Mouse (Mus musculus) neural tube, embryonic 11.5 days (tissue): ENCODE results near the gene Nutf2. TPM values are rescaled to one million over a fixed set of nuclear protein-coding genes. Genes with fewer than 3 reads are reported as not detected.
A peak's percentile ranks its signal among the peaks of the same experiment; 100 is the strongest.

Experiments used
- ATAC-seq: fragments of 200-750 bp; cut with Nextera tagmentation; 2 replicates; pipeline ENCODE4 v1.8.0; 2017; ENCODE audit warnings: moderate number of reproducible peaks, mild to moderate bottlenecking, moderate TSS enrichment, moderate library complexity; ENCODE audit not compliant: insufficient read depth, low FRiP score, low TSS enrichment
- DNase-seq: peaks from one replicate; pipeline ENCODE4 v3.0.0-alpha.2; 2015; ENCODE audit warnings: low spot score
- H3K27ac ChIP-seq: fragments of 300-500 bp; sonication (generic); 2 replicates; pipeline ENCODE4 v1.5.1; 2014; ENCODE audit warnings: low read depth, mild to moderate bottlenecking, low read length
- H3K27me3 ChIP-seq: fragments of 300-500 bp; sonication (generic); 2 replicates; pipeline ENCODE4 v1.6.1; 2014; ENCODE audit warnings: mild to moderate bottlenecking, low read length, mixed read lengths; ENCODE audit not compliant: control insufficient read depth, insufficient read depth
- H3K36me3 ChIP-seq: fragments of 300-500 bp; sonication (generic); 2 replicates; pipeline ENCODE4 v1.6.1; 2014; ENCODE audit warnings: mild to moderate bottlenecking, low read length, moderate library complexity, mixed read lengths; ENCODE audit not compliant: control insufficient read depth, insufficient read depth
- H3K4me1 ChIP-seq: fragments of 300-500 bp; sonication (generic); 2 replicates; pipeline ENCODE4 v1.6.1; 2014; ENCODE audit warnings: low read length, mixed read lengths; ENCODE audit not compliant: control insufficient read depth, insufficient read depth
- H3K4me2 ChIP-seq: fragments of 300-500 bp; sonication (generic); 2 replicates; pipeline ENCODE4 v1.6.1; 2014; ENCODE audit warnings: low read depth, mild to moderate bottlenecking, moderate library complexity
- H3K4me3 ChIP-seq: fragments of 300-500 bp; sonication (generic); 2 replicates; pipeline ENCODE4 v1.5.1; 2014; ENCODE audit warnings: low read depth, low read length
- H3K9ac ChIP-seq: fragments of 300-500 bp; sonication (generic); 2 replicates; pipeline ENCODE4 v1.6.1; 2014; ENCODE audit warnings: mild to moderate bottlenecking, low read length
- H3K9me3 ChIP-seq: fragments of 300-500 bp; sonication (generic); 2 replicates; pipeline ENCODE4 v1.6.1; 2016; ENCODE audit warnings: low read length; ENCODE audit not compliant: control insufficient read depth
- WGBS: fragments of 180-500 bp; shearing (Covaris S2); extraction: QIAGEN DNeasy Blood & Tissue Kit; methylation state at CpG from one replicate; pipeline ENCODE4 v1.1.7; 2014; 5-methylcytosine and 5-hydroxymethylcytosine counted together
- polyA plus RNA-seq: library from polyadenylated mRNA; unstranded; fragments of >200 nt; fragmentation: Nextera tagmentation; extraction: Ambion mirVana; gene quantifications from 2 replicates; pipeline ENCODE4 v1.2.1, GENCODE M21; 2014

Gene Nutf2
- polyA plus RNA-seq, 1 experiment from 2014 or later, result 344 TPM

DNA sequence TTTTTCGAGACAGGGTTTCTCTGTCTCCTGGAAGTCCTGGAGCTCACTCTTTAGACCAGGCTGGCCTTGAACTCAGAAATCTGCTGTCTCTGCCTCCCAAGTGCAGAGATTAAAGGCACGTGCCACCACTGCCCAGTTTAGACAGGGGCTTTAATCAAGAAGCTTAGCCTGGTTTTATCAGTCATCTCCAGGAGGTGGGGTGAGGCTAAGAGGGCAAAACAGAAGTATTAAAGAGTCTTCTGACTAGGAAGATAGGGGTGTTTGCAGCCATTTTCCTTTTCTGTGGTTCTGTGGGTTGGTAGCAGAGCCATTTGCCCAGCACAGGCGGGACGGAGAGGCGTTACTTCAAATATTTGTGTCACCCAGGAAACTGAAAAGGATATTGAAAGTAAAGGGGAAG is 1.1 kb upstream of the Nutf2 start:
- peak overlapping the region; percentile 30 for H3K4me2 ChIP-seq
- ATAC-seq, result no peak
- H3K27ac ChIP-seq, result no peak overlapping the region
- no peaks in the 10 kb centered on the region for H3K9me3 ChIP-seq
- H3K4me3 ChIP-seq, result no peak overlapping the region; the same call in 1 of the 2 replicates
- H3K9ac ChIP-seq, result no peak overlapping the region
- no peaks in the 10 kb centered on the region for H3K27me3 ChIP-seq
- 78% methylated on average over 5 of the region's 5 CpGs for WGBS
- H3K4me1 ChIP-seq, result peaks cover 34% of the 10 kb centered on the region
- no peak for DNase-seq
- no peaks in the 10 kb centered on the region; the same call in 1 of the 2 replicates for H3K36me3 ChIP-seq

DNA sequence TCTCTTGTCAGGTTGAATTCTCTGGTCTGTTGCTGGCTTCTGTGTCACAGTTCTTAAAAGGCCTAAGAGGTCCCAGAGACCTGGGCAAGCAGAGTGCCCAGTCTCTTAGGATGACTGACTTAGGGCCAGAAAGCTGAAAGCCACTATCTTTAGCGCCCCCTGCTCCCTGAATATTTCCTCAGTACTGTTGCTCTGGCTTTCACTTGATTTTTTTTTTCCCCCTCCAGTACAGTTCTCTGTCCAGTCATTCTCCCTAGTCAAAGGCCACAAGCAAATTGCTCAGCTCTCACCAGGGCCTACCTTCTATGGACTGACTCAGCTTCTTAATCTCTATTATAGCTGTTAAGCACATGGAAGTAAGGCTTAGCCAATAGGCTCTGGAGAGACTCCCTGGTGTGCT is 1.6 kb downstream of the Nutf2 start:
- Histone ChIP-seq H3K4me3 (peak overlapping the region; percentile 97), H3K27me3 (no peaks in the 10 kb centered on the region), H3K36me3 (peaks cover 2% of the 10 kb centered on the region; the same call in 1 of the 2 replicates), H3K4me1 (peaks cover 24% of the 10 kb centered on the region), H3K9me3 (no peaks in the 10 kb centered on the region), H3K9ac (peak overlapping the region; percentile 96), H3K4me2 (peak overlapping the region; percentile 90), H3K27ac (no peak overlapping the region)
- no peak for DNase-seq
- ATAC-seq, result no peak
- 5% methylated on average over 1 of the region's 1 CpGs for WGBS

DNA sequence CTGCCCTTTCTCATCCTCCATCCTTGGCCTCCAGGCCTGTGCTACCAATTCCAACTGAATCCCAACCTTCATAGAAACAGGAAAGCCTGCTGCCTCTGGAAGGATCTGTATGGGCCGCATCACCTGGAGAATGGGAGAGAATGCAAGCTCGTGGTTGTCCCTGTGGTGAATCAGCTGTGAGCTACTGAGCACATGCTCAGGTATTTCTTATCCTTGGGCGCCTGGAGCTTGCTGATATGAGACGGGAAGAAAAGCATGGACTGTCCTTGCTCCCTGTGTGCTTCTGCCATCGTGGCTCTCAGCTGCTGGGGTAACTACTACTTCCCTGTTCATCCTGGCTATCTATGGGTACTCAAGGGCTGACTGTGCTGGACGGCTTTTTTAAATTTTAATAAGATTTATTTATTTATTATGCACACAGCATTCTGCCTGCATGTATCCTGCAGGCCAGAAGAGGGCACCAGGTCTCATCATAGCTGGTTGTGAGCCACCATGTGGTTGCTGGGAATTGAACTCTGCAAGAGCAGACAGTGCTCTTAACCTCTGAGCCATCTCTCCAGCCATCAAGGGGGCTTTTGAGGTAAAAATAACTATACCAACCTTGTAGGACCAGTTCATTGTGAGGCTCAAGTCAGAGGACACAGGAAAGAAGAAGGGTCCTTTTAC is 6.1 kb downstream of the Nutf2 start:
- peaks cover 12% of the 10 kb centered on the region; the same call in 1 of the 2 replicates for H3K36me3 ChIP-seq
- no peaks in the 10 kb centered on the region for H3K9me3 ChIP-seq
- no peak overlapping the region for H3K9ac ChIP-seq
- no peaks in the 10 kb centered on the region for H3K27me3 ChIP-seq
- 88% methylated on average over 6 of the region's 6 CpGs for WGBS
- DNase-seq, result no peak
- H3K4me2 ChIP-seq, result no peak overlapping the region
- H3K27ac ChIP-seq, result no peak overlapping the region
- H3K4me3 ChIP-seq, result no peak overlapping the region
- H3K4me1 ChIP-seq, result peaks cover 10% of the 10 kb centered on the region
- no peak for ATAC-seq

DNA sequence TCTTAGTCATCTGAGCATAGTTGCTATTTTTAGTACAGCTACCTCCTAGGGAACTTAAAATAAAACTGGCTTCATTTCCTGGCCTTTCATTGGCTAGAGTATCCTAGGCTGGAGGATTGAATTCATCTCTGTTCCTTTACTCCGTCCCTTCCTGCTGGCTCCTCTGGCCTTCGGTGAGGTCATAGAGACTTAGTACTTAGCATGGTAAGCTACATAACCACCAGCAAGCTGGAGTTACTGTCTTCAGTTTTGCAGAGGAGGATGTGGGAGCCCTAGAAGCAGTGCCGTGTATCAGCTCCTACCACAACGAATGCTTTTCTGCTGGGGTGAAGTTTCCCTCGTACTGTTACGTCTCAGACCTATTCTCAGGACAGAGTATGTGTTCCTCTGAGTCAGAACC is 13.9 kb downstream of the Nutf2 start:
- H3K4me1 ChIP-seq, result no peaks in the 10 kb centered on the region
- H3K9ac ChIP-seq, result no peak overlapping the region
- H3K27ac ChIP-seq, result no peak overlapping the region
- no peaks in the 10 kb centered on the region for H3K9me3 ChIP-seq
- H3K4me3 ChIP-seq, result no peak overlapping the region
- 90% methylated on average over 6 of the region's 6 CpGs for WGBS
- DNase-seq (no peak), ATAC-seq (no peak)
- H3K27me3 ChIP-seq, result no peaks in the 10 kb centered on the region
- peaks cover 19% of the 10 kb centered on the region for H3K36me3 ChIP-seq
- no peak overlapping the region for H3K4me2 ChIP-seq

DNA sequence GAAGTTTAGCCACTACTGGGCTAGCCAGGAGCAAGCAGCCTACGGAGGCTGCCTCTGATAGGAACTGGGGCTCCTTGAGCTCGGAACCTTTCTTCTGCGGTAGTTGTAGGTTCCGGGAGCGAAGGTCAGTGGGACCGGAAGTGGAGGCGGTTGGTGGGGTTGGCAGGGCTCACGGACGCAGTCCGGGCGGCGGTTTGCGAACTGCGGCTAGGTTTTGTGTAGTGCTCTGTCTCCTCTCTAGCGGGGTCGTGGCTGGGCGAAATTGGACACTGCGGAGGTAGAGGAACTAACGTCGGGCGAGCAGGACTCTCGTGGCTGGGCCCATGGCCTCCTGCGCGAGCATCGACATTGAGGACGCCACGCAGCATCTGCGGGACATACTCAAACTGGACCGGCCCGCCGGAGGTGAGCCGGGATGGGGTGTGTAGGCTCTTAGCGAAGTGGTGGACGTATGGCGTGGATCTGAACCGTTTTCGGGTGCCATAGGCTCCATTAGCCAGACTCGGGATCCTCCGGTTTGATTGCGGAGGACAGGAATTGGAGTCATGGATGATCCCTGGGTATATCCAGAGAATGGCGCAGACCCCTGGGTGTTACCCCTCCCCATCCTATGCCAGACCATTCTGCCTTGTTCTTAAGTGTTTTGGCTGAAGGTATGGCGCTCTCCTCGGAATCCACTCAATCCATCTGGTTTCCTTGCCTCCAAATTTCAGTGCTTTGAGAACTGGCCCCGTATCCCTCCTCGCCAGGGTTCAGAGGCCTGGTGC is 20.6 kb downstream of the Nutf2 start, which contains the start of gene Edc4:
Edc4 (plus strand) TSS at position 128 of the 767 bp plus-strand sequence.
- under 1% methylated on average over 45 of the region's 45 CpGs for WGBS
- ATAC-seq, result peak; percentile 83
- H3K27ac ChIP-seq, result no peak within 1 kb of the TSS

DNA sequence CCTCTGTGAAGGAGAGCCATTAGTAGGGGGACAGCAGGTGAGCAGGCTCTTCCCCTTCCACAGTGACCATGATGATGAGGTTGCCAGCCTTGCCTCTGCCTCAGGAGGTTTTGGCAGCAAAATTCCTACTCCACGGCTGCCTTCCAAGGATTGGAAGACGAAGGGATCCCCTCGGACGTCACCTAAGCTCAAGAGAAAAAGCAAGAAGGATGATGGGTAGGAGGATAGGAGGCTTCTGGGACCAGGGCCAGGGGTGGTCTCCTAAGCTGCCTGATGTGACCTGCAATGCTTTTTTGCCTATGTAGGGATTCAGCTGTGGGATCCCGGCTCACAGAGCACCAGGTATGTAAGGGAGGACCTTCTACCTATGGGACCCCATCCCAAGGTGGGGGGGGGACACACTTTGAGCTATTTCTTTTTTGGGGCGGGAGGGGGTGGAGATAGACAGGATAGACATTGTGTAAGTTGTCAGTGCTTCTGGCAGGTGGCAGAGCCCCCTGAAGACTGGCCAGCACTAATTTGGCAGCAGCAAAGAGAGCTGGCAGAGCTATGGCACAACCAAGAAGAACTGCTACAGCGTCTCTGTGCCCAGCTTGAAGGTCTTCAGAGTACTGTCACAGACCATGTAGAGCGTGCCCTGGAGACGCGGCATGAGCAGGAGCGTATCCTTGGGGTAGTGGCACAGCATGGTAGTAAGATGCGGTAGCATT is 29.5 kb downstream of the Nutf2 start:
- no peaks in the 10 kb centered on the region for H3K9me3 ChIP-seq
- no peak overlapping the region for H3K4me2 ChIP-seq
- 93% methylated on average over 12 of the region's 12 CpGs for WGBS
- no peak overlapping the region for H3K27ac ChIP-seq
- DNase-seq (no peak), ATAC-seq (no peak)
- peaks cover 51% of the 10 kb centered on the region for H3K36me3 ChIP-seq
- no peak overlapping the region for H3K4me3 ChIP-seq
- H3K27me3 ChIP-seq, result no peaks in the 10 kb centered on the region
- peaks cover 3% of the 10 kb centered on the region; the same call in 1 of the 2 replicates for H3K4me1 ChIP-seq
- no peak overlapping the region for H3K9ac ChIP-seq

More for the DNA sequence above, 20.6 kb downstream of the Nutf2 start, which contains the start of gene Edc4:
- Histone ChIP-seq H3K9ac (peak within 1 kb of the TSS; percentile 94), H3K4me3 (peak within 1 kb of the TSS; percentile 95), H3K4me1 (peaks cover 10% of the 10 kb centered on the region), H3K9me3 (no peaks in the 10 kb centered on the region), H3K4me2 (peak within 1 kb of the TSS; percentile 76), H3K27me3 (no peaks in the 10 kb centered on the region), H3K36me3 (peaks cover 27% of the 10 kb centered on the region)
- peak; percentile 85 for DNase-seq

DNA sequence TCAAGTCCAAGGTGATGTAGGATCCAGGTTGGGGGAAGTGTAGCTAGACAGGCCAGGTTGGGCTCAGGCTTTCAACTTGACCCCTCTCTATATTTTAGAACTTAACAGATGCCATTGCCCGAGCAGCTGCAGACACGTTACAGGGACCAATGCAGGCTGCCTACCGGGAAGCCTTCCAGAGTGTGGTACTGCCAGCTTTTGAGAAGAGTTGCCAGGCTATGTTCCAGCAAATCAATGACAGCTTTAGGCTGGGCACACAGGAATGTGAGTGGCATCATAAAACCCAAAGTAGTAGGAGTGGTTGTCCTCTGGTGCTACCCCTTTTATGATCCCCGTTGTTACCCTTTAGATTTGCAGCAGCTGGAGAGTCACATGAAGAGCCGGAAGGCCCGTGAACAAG is 30.5 kb downstream of the Nutf2 start:
- ATAC-seq (no peak), DNase-seq (no peak)
- Histone ChIP-seq H3K4me3 (no peak overlapping the region), H3K36me3 (peaks cover 42% of the 10 kb centered on the region), H3K4me2 (no peak overlapping the region), H3K9ac (no peak overlapping the region), H3K4me1 (peaks cover 3% of the 10 kb centered on the region; the same call in 1 of the 2 replicates), H3K27ac (no peak overlapping the region), H3K9me3 (no peaks in the 10 kb centered on the region), H3K27me3 (no peaks in the 10 kb centered on the region)
- WGBS, result 83% methylated on average over 6 of the region's 6 CpGs

DNA sequence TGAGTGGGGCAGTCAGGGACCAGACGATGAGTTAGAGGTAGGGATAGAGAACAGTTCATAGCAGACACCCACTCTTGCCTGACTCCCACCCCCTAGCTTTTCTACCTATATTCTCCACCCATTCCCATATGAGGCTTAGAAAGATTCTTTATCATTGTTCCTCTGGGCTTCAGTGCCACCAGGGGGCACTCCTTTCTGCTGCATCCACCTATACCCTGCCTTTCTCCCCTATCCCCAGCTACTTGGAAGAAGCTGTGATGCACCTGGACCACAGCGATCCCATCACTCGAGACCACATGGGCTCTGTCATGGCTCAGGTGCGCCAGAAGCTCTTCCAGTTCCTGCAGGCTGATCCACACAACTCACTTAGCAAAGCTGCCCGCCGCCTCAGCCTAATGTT is 32.1 kb downstream of the Nutf2 start:
- no peak for ATAC-seq
- no peak overlapping the region for H3K27ac ChIP-seq
- 87% methylated on average over 6 of the region's 6 CpGs for WGBS
- H3K4me3 ChIP-seq, result no peak overlapping the region
- H3K9me3 ChIP-seq, result no peaks in the 10 kb centered on the region
- H3K4me1 ChIP-seq, result peaks cover 3% of the 10 kb centered on the region; the same call in 1 of the 2 replicates
- no peak overlapping the region for H3K9ac ChIP-seq
- H3K36me3 ChIP-seq, result peaks cover 32% of the 10 kb centered on the region
- H3K27me3 ChIP-seq, result no peaks in the 10 kb centered on the region
- no peak overlapping the region for H3K4me2 ChIP-seq
- no peak for DNase-seq
